Mouse (Mus musculus): ENCODE results near the gene Gm28043.

DNA sequence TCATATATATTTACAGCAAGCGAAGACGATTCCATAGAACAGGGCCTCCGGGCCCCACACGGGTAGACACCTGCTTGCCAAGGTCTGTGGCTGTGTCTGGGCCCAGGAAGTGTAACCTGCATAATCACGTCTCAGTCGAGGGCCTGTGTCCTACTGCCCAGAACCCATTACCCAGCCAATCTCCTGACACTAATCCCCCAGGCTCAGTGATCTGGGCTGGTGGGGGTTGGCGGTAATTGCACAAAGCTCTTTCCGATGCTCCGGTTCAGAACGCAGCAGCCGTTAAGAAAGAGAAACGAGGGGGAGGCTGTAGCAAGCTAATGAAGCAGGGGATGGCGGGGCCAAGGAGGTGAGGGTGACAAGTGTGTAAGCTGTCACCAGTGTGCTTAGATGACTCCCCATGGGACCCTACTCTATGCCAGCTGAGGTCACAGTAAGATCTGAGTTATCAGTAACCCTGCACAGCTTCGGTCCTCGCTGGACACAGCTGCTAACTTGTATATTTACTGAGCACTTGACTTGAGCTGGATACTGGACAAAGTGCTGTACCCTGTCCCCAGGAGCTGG lies 121.9 kb downstream of the Gm28043 start:
- TF ChIP-seq POLR2A (IDR thresholded peaks at IDR 0.05; ENCODE audit: insufficient read depth, low read depth, low read length) (no peak), EP300 (IDR thresholded peaks at IDR 0.05; ENCODE audit: insufficient read depth, low read depth, low read length) (no peak)
